Mouse (Mus musculus): ENCODE data around the gene Plpp7.
A peak's percentile ranks its signal among the peaks of the same experiment; 100 is the strongest.

The Plpp7 gene

GRCm38 (mm10) chr2:32139377-32139776 lies 44.0 kb downstream of the Plpp7 start:
- DNase-seq (ENCODE audit: low read depth) = no peak

GRCm38 (mm10) chr2:32140498-32140934 lies 45.2 kb downstream of the Plpp7 start:
- peak; percentile 52 for DNase-seq (ENCODE audit: low read depth)

- no peak for DNase-seq (ENCODE audit: low read depth)
Measured at GRCm38 (mm10) chr2:32141602-32142001, 46.3 kb downstream of the Plpp7 start.

- DNase-seq (ENCODE audit: low read depth) = no peak
Measured at GRCm38 (mm10) chr2:32142368-32142767, 47.0 kb downstream of the Plpp7 start.

- no peak for DNase-seq (ENCODE audit: low read depth)
Measured at GRCm38 (mm10) chr2:32144633-32145032, 49.3 kb downstream of the Plpp7 start.

- DNase-seq (ENCODE audit: low read depth) = peak; percentile 73
Measured at GRCm38 (mm10) chr2:32146617-32147162, 51.4 kb downstream of the Plpp7 start.

- no peak for DNase-seq (ENCODE audit: low read depth)
Measured at GRCm38 (mm10) chr2:32150135-32150534, 54.8 kb downstream of the Plpp7 start.

- DNase-seq (ENCODE audit: low read depth) = peak; percentile 49
Measured at GRCm38 (mm10) chr2:32150562-32150923, 55.2 kb downstream of the Plpp7 start.

GRCm38 (mm10) chr2:32150924-32151659 lies 55.8 kb downstream of the Plpp7 start, which contains the start of gene Prrc2b:
Gene Prrc2b, plus strand, starts transcription at chr2:32151082.
- no peak for DNase-seq (ENCODE audit: low read depth)

GRCm38 (mm10) chr2:32151660-32152366 lies 56.5 kb downstream of the Plpp7 start:
- peak; percentile 61 for DNase-seq (ENCODE audit: low read depth)

- DNase-seq (ENCODE audit: low read depth) = no peak
Measured at GRCm38 (mm10) chr2:32152367-32153034, 57.2 kb downstream of the Plpp7 start.

GRCm38 (mm10) chr2:32153041-32153790 lies 57.9 kb downstream of the Plpp7 start:
- peak; percentile 61 for DNase-seq (ENCODE audit: low read depth)

GRCm38 (mm10) chr2:32153791-32154119 lies 58.4 kb downstream of the Plpp7 start:
- DNase-seq (ENCODE audit: low read depth) = no peak

- no peak for DNase-seq (ENCODE audit: low read depth)
Measured at GRCm38 (mm10) chr2:32154334-32154997, 59.1 kb downstream of the Plpp7 start.

- no peak for DNase-seq (ENCODE audit: low read depth)
Measured at GRCm38 (mm10) chr2:32154998-32155541, 59.7 kb downstream of the Plpp7 start.

- DNase-seq (ENCODE audit: low read depth) = no peak
Measured at GRCm38 (mm10) chr2:32155614-32156013, 60.3 kb downstream of the Plpp7 start.

GRCm38 (mm10) chr2:32156645-32157044 lies 61.3 kb downstream of the Plpp7 start:
- no peak for DNase-seq (ENCODE audit: low read depth)

GRCm38 (mm10) chr2:32157328-32157727 lies 62.0 kb downstream of the Plpp7 start:
- no peak for DNase-seq (ENCODE audit: low read depth)

GRCm38 (mm10) chr2:32158616-32159239 lies 63.4 kb downstream of the Plpp7 start:
- DNase-seq (ENCODE audit: low read depth) = no peak

Measured in 416B (cell line).